Mouse (Mus musculus) splenic B cell, adult 2 months (primary cell): ENCODE measurements around the gene Plekho2.

Source experiments
- DNase-seq: peaks from one replicate; pipeline ENCODE4 v3.0.0-alpha.2; 2011; ENCODE audit warnings: low read depth, low spot score
- H3K27me3 ChIP-seq: 2 replicates; pipeline ENCODE4 v1.6.1; 2012; ENCODE audit warnings: mild to moderate bottlenecking, low read length, moderate library complexity, mixed read lengths; ENCODE audit not compliant: control insufficient read depth, poor library complexity, insufficient read depth, severe bottlenecking
- H3K36me3 ChIP-seq: 2 replicates; pipeline ENCODE4 v1.6.1; 2012; ENCODE audit warnings: mild to moderate bottlenecking, low read length, moderate library complexity, mixed read lengths; ENCODE audit not compliant: control insufficient read depth, poor library complexity, insufficient read depth, severe bottlenecking

The Plekho2 gene

GRCm38 (mm10) chr9:65574513-65575392 is 5.1 kb downstream of the Plekho2 start:
- Histone ChIP-seq H3K36me3 (peaks cover 3% of the 10 kb centered on the region), H3K27me3 (no peaks in the 10 kb centered on the region)
- peak; percentile 59 for DNase-seq

- H3K27me3 ChIP-seq, result no peaks in the 10 kb centered on the region
- no peak for DNase-seq
- H3K36me3 ChIP-seq, result peaks cover 5% of the 10 kb centered on the region
Observed at GRCm38 (mm10) chr9:65572837-65573236, 7.0 kb downstream of the Plekho2 start.

- Histone ChIP-seq H3K36me3 (peaks cover 5% of the 10 kb centered on the region), H3K27me3 (no peaks in the 10 kb centered on the region)
- DNase-seq, result peak; percentile 56
Observed at GRCm38 (mm10) chr9:65569491-65569971, 10.3 kb downstream of the Plekho2 start.

GRCm38 (mm10) chr9:65568787-65569186 is 11.1 kb downstream of the Plekho2 start:
- Histone ChIP-seq H3K27me3 (no peaks in the 10 kb centered on the region), H3K36me3 (peaks cover 5% of the 10 kb centered on the region)
- no peak for DNase-seq

GRCm38 (mm10) chr9:65564698-65565097 is 15.1 kb downstream of the Plekho2 start:
- DNase-seq, result no peak
- H3K36me3 ChIP-seq, result peaks cover 9% of the 10 kb centered on the region
- no peaks in the 10 kb centered on the region for H3K27me3 ChIP-seq

DNA sequence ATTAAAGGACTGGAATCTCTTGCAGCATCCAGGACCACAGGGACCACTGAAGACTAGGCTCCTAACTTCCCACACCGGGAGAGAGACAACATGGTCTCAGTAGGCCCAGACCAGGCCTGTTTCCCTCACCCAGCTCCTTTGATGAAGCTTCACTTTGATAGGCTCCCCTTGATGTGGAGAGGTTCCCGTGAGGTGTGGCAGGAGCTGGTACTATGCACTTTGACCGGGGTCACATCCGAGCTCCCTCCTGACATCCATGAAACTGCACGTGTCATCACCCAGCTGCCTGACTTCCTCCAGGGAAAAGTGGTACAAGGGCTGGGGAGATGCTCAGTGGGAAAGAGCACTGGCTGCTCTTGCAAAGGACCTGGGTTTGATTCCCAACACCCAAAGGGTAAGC is 16.8 kb downstream of the Plekho2 start:
- Histone ChIP-seq H3K27me3 (no peaks in the 10 kb centered on the region), H3K36me3 (peaks cover 10% of the 10 kb centered on the region)
- DNase-seq, result no peak

- DNase-seq, result no peak
- Histone ChIP-seq H3K36me3 (peaks cover 14% of the 10 kb centered on the region), H3K27me3 (no peaks in the 10 kb centered on the region)
Observed at GRCm38 (mm10) chr9:65562081-65562506, 17.7 kb downstream of the Plekho2 start.

DNA sequence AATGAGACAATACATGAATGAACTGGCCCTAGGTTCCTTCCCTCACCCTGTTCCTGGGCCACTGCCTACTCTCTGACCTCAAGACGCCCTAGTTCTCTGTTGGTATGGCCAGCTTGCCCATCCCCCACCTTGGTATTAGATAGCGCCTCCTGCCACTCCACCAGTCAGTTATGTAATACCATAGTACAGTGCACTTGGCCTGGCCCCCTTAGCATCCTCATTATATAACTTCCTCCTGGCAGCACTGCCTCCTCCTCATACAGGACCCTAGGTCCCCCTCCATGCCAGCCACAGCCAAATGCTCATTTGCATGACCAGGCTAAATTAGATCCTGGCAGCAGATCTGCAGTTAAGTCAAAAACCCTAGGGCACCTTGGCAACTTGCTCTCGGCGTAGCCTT is 18.8 kb downstream of the Plekho2 start:
- peaks cover 16% of the 10 kb centered on the region for H3K36me3 ChIP-seq
- no peak for DNase-seq
- H3K27me3 ChIP-seq, result no peaks in the 10 kb centered on the region

DNA sequence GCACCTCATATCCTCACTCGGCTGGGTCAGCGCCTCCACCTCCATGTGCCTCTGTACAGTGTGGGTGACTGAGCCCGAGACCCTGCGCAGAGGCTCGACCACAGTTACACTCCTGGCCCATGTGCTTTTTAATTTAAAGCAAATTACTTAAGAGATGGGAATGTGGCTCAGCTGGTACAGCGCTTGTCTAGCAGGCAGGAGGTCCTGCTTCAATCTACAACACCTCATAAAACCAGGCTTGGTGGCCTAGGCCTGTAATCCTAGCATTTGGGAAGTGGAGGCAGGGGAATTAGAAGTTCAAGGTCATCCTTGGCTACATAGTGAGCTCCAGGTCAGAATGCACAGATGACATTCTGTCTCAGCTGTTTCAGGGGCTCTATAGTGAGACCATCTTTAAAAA is 21.0 kb downstream of the Plekho2 start:
- H3K27me3 ChIP-seq, result no peaks in the 10 kb centered on the region
- H3K36me3 ChIP-seq, result peaks cover 21% of the 10 kb centered on the region
- no peak for DNase-seq

GRCm38 (mm10) chr9:65556979-65557378 is 22.9 kb downstream of the Plekho2 start:
- no peak for DNase-seq
- Histone ChIP-seq H3K36me3 (peaks cover 19% of the 10 kb centered on the region), H3K27me3 (no peaks in the 10 kb centered on the region)

DNA sequence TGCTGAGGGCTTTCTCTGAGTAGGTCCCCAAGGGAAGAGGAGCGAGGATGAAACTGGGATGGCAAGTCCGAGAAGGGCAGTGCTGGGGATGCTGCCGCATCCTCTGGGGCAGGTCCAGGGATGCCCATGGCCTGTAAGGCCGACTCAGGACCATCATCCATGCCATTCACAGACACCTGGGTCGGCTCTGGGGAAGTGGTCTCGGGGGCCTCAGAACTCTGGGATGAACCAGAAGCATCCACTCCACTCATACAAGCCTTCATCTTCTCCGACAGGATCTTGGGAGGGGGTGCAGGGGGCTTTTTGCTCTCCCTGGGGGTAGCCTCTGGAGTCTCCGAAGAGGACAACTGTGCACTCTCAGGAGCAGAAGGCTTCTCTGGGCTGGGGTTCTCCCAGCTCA is 23.5 kb downstream of the Plekho2 start:
- Histone ChIP-seq H3K36me3 (peaks cover 16% of the 10 kb centered on the region), H3K27me3 (no peaks in the 10 kb centered on the region)
- DNase-seq, result no peak

- Histone ChIP-seq H3K36me3 (peaks cover 16% of the 10 kb centered on the region), H3K27me3 (no peaks in the 10 kb centered on the region)
- DNase-seq, result no peak
Observed at GRCm38 (mm10) chr9:65555621-65556020, 24.2 kb downstream of the Plekho2 start.

DNA sequence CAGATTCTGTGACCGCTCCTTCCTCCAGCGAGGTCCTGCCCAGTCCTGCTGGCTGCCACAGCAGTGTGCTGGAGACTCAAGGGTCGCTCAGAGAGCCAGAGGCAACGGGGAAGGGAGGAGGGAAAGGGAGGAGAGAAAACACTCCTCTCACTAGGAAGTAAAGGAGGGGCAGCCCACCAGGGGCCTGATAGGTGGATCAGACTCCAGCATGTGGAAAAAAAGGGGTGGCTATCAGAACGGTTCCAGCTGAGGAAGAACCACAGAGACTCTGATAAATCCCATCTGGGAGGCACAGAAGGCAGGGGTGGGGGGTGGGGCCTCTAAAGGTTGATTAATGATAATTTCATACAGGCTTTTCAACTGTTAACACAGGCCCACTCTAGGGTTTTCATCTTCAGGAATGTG is 24.8 kb downstream of the Plekho2 start:
- H3K36me3 ChIP-seq, result peaks cover 16% of the 10 kb centered on the region
- H3K27me3 ChIP-seq, result no peaks in the 10 kb centered on the region
- no peak for DNase-seq

DNA sequence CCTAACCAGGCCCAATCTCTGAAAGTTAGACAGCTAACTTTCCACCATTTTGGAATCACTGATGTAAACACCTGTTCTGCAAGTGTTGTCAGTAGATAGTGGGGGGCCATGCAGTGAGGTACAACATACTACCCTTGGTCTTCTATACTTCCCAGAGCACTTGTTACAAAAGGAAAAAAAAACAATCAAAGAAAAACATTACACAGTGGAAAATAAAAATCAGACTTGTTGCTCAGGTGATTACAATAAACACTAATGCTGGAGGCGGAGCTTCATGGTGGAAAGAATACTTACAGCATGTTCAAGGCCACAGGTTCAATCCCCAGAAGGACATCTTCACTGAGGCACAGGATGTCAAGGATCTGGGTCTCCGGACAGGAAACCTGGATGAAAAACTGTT is 27.1 kb downstream of the Plekho2 start:
- Histone ChIP-seq H3K36me3 (peaks cover 11% of the 10 kb centered on the region), H3K27me3 (no peaks in the 10 kb centered on the region)
- DNase-seq, result peak; percentile 68

DNA sequence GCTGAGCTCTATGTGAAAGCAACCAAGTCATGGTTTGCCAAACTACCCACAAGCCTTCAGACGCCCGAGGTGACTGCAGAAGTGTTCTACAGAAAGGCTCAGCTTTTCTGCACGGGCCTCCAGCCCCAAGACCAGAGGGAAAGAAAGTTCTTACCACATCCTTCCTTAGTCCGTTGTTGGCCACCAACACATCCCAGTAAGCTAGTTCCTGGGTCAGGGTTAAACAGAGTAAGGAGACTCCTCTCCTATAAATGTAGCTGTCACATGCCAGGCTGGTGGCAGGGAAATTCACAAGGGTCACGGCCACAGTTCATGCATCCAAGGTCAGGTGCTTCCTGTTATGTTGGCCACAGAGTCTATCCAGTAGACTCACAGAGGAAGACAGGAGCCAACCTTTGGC is 27.7 kb downstream of the Plekho2 start:
- peak; percentile 70 for DNase-seq
- peaks cover 9% of the 10 kb centered on the region for H3K36me3 ChIP-seq
- H3K27me3 ChIP-seq, result no peaks in the 10 kb centered on the region
